Mouse (Mus musculus): ENCODE data around the gene Gapdh.

DNA sequence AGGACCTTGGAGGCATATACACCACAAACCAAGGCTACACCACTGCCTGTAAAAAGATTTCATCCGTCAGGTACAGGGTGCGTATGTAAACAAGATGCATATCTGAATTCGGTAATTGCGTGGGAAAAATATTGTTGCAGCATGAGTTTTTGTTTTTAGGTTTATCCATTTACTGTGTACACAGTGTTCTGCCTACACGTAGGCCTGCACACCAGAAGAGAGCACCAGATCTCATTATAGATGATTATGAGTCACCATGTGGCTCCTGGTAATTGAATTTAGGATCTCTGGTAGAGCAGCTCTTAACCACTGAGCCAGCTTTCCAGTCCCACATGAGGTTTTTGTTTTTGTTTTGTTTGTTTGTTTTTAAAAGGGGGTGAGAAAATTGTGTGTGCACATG lies 30.9 kb upstream of the Gapdh start:
- TF ChIP-seq CTCF (IDR thresholded peaks at IDR 0.05; ENCODE audit: low read depth) (no peak), EP300 (IDR thresholded peaks at IDR 0.05; ENCODE audit: low read depth) (no peak)
